Mouse (Mus musculus) naive thymus-derived CD4-positive, alpha-beta T cell, adult 2 months (primary cell): ENCODE measurements around the gene Cks1brt.
A peak's percentile ranks its signal among the peaks of the same experiment; 100 is the strongest.
"Not testable (repeated sequence)": the region's sequence is repeated elsewhere in the genome, so short reads cannot be mapped to it uniquely, and the experiment has no call there.

Experiments used
- DNase-seq: peaks from one replicate; pipeline ENCODE4 v3.0.0-alpha.2; 2011; ENCODE audit warnings: low read depth

Gene Cks1brt

GRCm38 (mm10) chr8:85151624-85152023, at the start of gene Cks1brt:
TSS of gene Cks1brt (plus strand) at chr8:85151924.
- DNase-seq: no peak

- DNase-seq: no peak
Observed at GRCm38 (mm10) chr8:85113241-85113640, 38.5 kb upstream of the Cks1brt start.

- no peak for DNase-seq
Observed at GRCm38 (mm10) chr8:85115501-85115900, 36.2 kb upstream of the Cks1brt start.

GRCm38 (mm10) chr8:85116984-85117383, 34.7 kb upstream of the Cks1brt start:
- DNase-seq: no peak

- DNase-seq: peak; percentile 46
Observed at GRCm38 (mm10) chr8:85119052-85119981, 32.4 kb upstream of the Cks1brt start.

- DNase-seq: not testable (repeated sequence)
Observed at GRCm38 (mm10) chr8:85120251-85120650, 31.5 kb upstream of the Cks1brt start.

GRCm38 (mm10) chr8:85122995-85123394, 28.7 kb upstream of the Cks1brt start, which contains the start of gene Zfp791:
TSS of gene Zfp791 (minus strand) at chr8:85123095.
- DNase-seq: no peak

- DNase-seq: no peak
Observed at GRCm38 (mm10) chr8:85123691-85124090, 28.0 kb upstream of the Cks1brt start.

GRCm38 (mm10) chr8:85132335-85132734, 19.4 kb upstream of the Cks1brt start:
- DNase-seq: no peak

- not testable (repeated sequence) for DNase-seq
Observed at GRCm38 (mm10) chr8:85135690-85136089, 16.0 kb upstream of the Cks1brt start.

- no peak for DNase-seq
Observed at GRCm38 (mm10) chr8:85142516-85142915, 9.2 kb upstream of the Cks1brt start.

- DNase-seq: peak; percentile 9
Observed at GRCm38 (mm10) chr8:85171291-85171690, 19.6 kb downstream of the Cks1brt start.

GRCm38 (mm10) chr8:85175892-85176291, 24.2 kb downstream of the Cks1brt start:
- no peak for DNase-seq

- DNase-seq: no peak
Observed at GRCm38 (mm10) chr8:85192346-85192745, 40.6 kb downstream of the Cks1brt start.

GRCm38 (mm10) chr8:85220220-85220619, 68.5 kb downstream of the Cks1brt start:
- no peak for DNase-seq

- DNase-seq: no peak
Observed at GRCm38 (mm10) chr8:85220992-85221391, 69.3 kb downstream of the Cks1brt start.
